Mouse (Mus musculus) olfactory bulb, adult 2 months (tissue): ENCODE measurements at regions not wholly inside any gene's neighbourhood (a gene's known extent, or its start where the extent isn't known, plus 50 kb on each side); places are given as distances from the start of the nearest gene placed in this dataset.

ENCODE experiments used
- CTCF ChIP-seq: fragments of 200-500 bp; IDR thresholded peaks from 2 replicates; pipeline ENCODE4 v1.5.1; 2012; ENCODE audit warnings: low read depth, mild to moderate bottlenecking, low read length, moderate library complexity; ENCODE audit not compliant: insufficient read depth
- POLR2A ChIP-seq: fragments of 200-500 bp; IDR thresholded peaks from 2 replicates; pipeline ENCODE4 v1.6.1; 2012; ENCODE audit warnings: mild to moderate bottlenecking, low read depth, low read length, moderate library complexity; ENCODE audit not compliant: insufficient read depth

DNA sequence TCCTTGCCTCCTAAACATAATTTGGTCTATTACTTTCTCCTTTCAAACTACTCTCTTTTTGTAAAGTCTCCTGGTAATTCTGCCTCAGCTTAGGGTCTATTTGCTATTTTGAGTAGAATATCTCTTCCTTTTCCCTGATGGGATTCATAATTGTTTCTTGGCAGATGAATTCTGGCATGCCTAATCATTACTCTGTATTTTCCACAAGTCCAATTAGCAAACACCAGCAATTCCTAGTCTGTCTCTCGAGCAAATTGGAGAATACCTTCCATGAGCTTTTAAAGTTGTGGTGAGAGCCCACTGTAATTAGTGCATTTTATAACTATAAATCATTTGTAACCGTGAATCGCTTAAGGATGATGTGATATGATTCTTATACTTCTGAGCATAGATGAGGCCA is 1358.6 kb upstream of the Sel1l start:
- no peak for TF ChIP-seq POLR2A
- TF ChIP-seq CTCF = no peak
